Mouse (Mus musculus) adrenal gland, adult 8-10 months (tissue): Measurements from ENCODE around the gene Dtx3. TPM values are rescaled to one million over a fixed set of nuclear protein-coding genes. Genes with fewer than 3 reads are reported as not detected.
"Not testable (repeated sequence)": the region's sequence is repeated elsewhere in the genome, so short reads cannot be mapped to it uniquely, and the experiment has no call there.

Experiments used
- DNase-seq: peaks from one replicate; pipeline ENCODE4 v3.0.0; 2022
- total RNA-seq, 4 experiments: library from RNA; stranded (reverse); gene quantifications; 2 replicates each; pipeline ENCODE4 v1.2.4; 2022

Dtx3 gene
- total RNA-seq, 4 experiments from 2014 or later, result 61.1 to 158 (median 116) TPM

DNA sequence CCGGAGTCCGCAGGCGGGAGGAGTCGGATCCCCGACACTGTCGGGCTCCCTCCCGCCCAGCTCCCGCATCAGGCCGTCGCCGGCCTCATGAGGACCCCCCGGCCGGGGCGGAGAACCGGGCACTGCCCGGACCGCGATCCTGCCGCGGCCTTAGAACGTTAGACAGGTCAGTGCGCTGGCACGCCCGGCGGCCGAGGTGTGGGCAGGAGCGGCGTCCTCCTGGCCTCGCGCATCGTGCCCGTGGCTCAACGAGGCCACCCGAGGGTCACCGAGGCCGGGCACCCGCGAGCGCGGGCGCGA is 30.2 kb downstream of the Dtx3 start:
- no peak for DNase-seq

DNA sequence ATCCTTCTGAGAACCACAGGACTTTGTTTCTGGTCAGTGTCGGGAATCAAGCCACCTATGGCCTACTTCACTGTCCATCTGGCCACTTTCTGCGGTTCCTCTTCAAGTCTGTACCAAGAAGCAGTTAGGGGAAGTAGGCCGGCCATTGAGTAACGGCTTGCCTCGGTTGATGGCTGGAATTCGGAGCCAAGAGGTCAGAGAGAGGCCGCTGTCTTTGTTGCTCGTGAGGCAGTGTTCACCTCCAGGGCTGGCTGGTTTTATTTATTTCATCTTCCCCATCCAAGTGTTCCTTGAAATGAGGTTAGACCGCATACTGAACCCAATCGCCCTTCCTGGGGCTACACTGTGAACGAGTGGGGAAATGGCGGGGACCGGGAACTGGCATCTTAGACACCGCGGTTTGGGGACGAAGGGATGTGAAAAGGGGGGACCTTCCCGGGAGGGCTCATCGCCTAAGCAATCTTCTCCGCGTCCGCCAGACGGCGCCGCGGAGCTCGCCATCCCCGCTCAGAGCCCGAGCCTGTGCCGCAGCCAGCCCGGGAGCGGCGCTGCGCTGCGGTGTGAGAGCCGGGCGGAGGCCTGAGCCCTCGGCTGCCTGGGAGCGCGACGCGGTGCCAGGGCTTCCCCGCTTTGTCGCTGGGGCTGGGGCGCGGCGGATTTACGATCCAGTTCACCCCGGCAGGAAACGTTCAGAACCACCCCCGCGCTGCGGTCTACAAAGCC is 30.7 kb downstream of the Dtx3 start, which contains the start of gene B4galnt1:
Gene B4galnt1, plus strand, starts transcription at position 595 of the 723 bp plus-strand sequence.
- DNase-seq, result no peak

DNA sequence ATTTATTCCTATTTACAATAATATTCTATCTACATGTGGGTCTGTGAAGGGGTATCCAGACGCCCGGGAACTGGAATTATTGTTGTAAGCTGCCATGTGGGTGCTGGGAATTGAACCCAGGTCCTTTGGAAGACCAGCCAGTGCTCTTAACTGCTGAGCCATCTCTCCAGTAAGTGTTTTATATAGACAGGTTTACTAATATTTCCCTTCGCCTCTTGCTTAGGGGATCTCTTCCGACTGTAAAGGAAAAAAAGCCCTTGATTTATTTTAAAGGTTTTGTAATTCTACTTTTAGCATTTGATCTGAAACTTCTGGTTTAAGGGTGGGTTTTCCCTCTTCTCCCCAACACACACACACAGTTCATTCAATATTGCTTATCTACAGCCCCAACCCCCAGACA is 31.3 kb downstream of the Dtx3 start:
- no peak for DNase-seq

DNA sequence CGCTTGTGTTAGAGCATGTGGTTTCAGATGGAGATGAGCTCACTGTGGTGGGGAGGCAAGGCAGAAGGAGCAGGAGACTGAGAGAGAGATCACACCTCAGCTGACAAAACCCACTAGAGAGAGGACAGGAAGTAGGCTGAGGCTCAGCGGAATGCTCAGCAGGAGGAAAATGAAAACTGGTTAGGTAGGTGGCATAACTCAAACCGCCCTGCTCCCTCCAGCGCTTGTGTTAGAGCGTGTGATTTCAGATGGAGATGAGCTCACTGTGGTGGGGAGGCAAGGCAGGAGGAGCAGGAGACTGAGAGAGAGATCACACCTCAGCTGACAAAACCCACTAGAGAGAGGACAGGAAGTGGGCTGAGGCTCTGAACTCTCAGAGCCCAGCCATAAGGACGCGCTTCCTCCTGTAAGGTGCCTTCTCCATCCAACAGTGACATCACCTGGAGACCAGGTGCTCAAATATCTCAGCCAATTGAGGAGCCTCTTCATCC is 32.7 kb downstream of the Dtx3 start:
- not testable (repeated sequence) for DNase-seq

DNA sequence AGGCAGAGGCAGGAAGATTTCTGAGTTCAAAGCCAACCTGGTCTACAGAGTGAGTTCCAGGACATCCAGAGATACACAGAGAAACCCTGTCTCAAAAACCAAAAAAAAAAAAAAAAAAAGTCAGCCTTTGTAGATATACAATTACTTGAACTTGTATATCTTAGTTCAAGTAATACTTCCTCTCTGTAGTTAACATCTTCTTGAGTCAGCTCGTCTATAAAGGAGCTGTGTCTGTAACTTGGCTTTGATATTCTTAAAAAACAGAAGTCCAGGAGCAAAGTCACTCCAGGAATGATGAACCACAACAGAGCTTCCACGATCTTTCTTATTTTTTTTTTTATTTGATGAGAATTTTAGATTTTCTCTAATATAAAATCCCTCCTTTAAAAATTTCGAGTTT is 34.8 kb downstream of the Dtx3 start:
- no peak for DNase-seq

DNA sequence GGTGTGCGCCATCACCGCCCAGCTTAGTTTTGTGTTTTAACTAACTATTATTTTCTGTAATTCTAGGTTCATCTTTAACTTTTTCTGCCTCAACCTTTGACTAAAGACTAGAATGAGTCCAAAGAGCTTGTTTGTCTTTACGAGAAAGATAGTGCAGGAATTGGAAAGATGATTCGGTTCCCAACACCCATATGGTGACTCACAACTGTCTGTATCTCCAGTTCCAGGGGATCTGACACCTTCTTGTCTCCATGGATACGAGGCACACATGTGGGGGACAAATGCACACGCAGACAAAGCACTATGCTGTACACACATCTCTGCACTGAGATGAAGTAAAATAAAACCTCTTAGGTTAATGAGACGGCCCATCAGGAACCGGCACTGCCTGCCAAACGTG is 35.4 kb downstream of the Dtx3 start:
- DNase-seq, result no peak

DNA sequence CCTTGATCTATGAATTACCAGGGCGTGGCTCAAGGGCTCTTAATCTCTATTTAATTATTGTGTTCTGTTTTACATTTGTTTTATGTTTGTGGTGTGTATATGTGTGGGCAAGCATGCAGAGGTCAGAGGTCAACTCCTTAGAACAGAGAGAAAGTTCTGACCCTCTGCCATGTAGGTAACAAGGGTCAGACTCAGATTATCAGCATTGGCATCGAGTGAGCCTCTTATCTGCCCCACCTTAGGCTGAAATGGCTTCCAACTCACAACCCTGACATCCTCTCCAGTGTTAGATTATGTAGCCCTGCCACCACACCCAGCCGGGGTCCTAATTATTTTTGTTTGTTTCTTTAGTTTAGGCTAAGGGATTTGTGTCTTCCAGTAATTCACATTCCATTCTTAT is 37.1 kb downstream of the Dtx3 start:
- DNase-seq, result no peak

DNA sequence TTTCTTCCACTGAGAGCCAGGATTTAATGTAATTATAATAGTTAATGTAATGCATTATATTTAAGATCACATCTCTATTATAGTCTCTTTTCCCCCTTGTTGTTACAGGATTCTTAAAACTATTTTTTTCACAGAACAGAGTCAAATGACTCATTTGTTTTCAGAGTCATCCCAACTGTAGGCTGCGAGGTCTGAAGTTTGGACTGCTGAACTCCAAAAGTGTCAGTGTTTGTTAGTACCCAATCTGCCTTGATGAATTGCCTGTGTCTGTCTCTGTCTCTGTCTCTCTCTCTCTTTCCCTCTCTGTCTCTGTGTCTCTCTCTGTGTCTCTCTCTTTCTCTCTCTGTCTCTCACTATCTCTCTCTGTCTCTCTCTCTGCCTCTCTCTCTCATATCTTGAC is 39.0 kb downstream of the Dtx3 start:
- DNase-seq, result no peak

DNA sequence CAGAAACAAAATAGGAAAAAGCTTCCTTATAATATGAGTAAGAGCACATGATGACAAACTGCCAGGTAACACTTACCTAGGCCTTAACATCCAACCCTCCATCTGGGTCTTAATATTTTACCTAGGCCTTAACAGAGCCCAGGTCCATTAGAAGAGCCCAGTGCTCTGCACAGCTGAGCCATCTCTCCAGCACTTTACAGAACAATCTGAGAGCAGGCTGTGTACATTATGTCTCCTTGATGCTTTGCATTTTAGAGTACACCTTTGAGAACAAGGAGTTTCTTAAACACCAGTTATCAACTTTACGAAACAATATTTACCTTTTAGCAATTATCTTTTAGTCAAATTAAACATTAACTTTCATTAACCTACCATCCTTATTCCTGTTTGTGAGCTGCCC is 39.4 kb downstream of the Dtx3 start:
- no peak for DNase-seq

DNA sequence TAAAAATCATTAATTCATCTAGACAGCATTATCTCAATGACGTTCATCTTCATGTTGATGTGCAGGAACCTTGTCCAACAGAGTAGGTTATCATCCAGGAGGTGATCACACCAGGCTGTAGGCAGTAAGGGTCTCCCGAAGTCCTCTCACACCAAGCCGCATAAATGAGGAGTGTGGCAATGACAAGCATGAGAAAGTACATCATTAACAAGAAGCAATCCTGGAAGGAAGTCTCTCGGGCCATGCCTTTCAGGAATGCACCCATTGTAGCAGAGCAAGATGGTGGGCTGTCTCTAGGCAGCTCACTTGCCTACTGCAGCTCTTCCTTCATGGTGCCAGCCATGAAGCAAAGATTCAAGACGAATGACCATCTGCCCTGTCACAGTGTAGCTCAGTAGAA is 40.9 kb downstream of the Dtx3 start:
- DNase-seq, result no peak

DNA sequence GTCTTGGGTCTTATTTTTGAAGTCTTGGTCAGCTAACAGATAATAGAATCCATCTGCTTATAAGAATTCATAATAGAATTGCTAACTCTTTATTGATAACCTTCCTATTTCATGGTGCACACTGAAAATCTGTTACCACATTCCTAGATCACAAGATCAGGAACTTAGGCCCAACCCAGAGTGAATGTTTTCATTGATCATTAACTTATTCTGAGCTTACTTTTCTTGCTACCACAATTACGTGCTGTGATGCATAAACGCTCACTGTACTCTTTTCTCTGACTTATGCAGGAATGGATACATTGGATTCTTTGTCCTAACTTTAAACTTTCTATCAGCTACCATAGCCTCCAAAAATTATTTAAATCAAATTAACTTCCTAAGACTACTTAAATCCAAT is 41.3 kb downstream of the Dtx3 start:
- no peak for DNase-seq

DNA sequence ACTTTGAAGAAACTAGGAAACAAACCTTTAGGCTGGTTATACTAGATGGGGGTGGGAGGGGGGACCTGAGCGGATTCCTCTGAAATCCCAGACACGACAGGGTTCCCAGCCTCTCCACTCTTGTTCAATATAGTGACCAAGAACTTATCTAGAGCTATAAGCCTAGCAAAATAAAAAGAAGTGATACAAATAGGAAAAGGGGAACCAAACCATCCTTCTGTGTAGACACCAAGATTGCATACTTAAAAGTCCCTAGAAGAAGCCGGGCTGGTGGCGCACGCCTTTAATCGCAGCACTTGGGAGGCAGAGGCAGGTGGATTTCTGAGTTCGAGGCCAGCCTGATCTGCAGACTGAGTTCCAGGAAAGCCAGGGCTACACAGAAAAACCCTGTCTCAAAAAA is 42.2 kb downstream of the Dtx3 start:
- DNase-seq, result no peak

DNA sequence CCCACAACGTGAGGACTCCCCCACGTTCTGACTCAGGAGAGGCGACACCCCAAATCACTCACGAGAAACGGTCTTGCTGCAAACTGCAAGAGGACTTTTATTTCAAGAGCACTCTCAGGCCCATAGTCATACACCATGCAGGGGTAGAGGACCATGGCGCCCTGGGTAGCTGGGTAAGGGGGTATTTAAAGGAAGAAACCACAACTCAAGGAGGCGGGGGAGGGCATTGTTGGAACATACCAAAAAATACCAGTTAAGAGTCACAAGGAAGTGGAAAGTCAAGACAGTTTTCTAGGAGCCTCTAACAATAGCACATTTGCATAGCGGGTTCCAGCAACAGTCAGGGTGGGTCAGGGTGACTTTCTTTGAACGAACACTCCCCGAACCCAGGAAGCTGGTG is 43.0 kb downstream of the Dtx3 start:
- not testable (repeated sequence) for DNase-seq

DNA sequence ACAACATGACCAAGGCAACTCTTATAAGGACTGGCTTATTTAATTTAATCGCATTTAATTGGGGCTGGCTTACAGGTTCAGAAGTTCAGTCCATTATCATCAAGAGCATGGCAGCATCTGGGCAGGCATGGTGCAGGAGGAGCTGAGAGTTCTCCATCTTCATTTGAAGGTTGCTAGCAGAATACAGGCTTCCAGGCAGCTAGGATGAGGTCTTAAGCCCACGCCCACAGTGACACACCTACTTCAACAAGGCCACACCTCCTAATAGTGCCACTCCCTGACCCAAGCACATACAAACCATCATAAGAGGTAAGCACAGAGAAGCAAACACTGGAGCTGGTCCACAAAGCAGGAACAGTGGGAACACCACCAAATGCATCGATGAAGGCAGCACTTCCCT is 44.3 kb downstream of the Dtx3 start:
- DNase-seq, result not testable (repeated sequence)

DNA sequence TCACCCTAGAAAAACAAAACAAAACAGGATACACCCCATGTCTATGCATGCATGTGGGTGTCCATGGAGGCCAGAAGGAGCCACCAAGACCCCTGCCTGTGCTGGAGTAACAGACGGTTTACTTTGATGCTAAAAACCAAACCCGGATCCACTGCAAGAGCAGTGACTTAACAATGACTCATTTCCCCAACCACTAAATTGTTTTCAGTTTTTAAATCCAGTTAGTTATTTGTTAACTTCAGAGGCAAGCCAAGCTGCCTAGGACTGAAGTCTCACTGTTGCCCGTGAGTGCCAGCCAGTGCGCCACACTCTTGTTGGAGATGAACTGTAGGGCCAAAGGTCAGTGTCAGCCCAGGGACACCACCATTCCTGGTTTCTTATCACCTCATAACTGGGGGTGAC is 45.1 kb downstream of the Dtx3 start:
- DNase-seq, result no peak

DNA sequence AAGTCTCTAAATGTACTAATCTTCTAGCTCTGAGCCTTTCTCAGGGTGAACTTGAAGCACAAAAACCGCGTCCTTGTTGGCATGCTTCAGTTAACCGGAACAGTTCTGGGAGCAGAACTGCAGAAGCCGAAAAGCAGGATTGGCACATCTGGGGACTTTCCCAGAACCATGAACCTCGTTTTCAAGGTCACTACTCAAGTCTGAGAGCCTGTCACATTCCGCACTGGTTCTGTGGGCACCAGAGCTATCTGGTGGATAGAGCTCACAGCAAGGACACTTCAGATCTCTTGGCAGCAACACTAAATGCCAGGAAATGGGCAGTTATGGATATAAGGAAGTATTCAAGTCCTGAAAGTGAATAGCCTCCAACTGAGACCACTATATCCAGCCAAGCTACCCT is 48.4 kb downstream of the Dtx3 start:
- DNase-seq, result no peak

DNA sequence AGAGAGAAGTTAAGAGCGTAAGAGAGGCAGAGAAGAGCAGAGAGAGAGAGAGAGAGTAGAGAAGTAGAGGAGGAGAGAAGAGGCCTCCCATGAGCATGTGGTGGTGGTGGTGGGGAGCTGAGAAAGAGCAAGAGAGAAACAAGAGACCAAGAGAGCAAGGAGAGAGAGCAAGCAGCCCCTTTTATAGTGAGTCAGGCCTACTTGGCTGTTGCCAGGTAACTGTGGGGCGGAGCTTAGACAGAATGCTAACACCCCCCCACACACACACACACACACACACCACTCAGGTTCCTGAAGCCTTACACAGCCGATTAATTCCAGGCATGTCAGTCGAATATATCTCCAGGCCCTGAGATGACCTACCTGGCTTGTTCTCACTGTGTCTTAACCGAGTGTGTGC is 50.2 kb downstream of the Dtx3 start:
- DNase-seq, result no peak

DNA sequence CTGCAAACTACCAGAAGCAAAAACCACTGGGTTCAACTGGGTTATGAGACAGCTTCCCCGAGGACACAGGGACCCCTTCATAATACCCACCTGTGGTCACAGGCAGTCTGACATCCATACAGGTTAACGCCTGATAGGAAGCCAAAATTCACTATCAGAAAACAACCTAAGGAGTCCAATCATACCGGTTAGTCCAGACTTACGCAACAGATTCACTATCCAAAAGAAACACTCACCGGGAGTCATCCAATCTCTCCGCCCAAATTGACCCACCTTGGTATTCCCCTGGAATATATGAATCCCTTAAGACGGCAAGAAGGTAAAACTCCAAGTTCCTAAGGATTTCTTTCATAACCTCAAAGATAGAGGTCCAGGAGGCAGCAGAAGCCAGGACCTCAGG is 51.0 kb downstream of the Dtx3 start:
- DNase-seq, result no peak

DNA sequence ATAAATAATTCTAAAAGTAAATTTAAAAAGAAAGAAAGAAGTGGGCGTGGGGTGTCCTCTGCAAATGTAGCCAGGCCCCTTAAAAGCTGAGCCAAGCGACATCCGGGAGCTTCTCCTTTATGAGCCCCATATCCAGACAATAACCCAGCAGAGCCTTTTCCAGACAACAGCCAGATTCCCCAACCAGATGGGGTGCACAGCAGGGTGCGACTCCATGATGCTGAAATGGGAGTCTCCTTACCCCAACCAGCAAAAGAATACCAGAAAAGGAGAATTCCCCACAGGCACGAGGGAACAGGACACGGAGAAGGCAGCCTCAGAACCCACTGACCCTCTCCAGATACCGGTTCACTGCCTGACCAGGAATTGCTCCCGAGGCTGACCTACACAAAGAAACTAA is 52.3 kb downstream of the Dtx3 start:
- no peak for DNase-seq

DNA sequence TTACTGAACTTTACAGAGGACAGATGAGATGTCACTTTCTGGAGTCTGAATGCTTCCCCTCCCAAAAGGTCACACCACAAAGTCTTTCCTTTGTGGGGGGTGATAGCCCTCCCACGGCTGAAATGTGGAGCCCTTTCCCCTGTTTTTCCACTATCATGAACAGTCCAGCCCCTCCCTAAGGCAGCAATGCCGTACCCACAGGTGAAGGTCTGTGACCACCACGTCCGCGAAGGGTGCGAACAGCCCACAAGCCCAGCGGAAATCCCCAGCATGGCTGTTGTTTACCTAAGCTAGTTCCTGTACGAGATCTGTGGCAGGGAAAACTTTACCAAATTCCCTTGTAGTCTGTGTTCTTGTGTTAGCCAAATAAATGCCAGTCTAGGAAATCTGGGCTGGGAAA is 54.0 kb downstream of the Dtx3 start:
- DNase-seq, result no peak

DNA sequence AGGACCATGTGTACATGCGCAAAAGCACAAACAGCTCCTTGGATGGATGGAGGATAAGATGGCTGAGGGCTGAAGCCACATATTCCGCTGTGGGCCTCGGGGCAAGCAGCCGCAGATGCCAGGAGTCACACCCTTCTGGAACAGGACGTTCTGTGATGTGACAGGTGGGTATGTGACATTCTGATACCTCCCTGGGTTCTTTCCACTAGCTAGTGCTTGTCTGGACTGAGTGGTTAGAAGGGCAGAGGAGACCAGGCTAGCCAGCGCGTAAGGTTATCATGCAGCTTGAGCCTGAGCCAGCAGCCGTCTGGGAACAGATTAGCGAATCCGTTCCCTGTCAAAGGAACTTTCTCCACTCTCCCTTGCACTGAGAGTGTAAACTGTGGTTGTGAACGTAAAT is 54.6 kb downstream of the Dtx3 start:
- DNase-seq, result no peak
